Mouse (Mus musculus) heart, adult 11 months (tissue): ENCODE measurements at regions not wholly inside any gene's neighbourhood (a gene's known extent, or its start where the extent isn't known, plus 50 kb on each side); places are given as distances from the start of the nearest gene placed in this dataset.

Experiments
- DNase-seq: peaks from one replicate; pipeline ENCODE4 v3.0.0; 2022

GRCm38 (mm10) chr5:131377136-131377535 lies 68.8 kb upstream of the Galnt17 start:
- DNase-seq, result peak; percentile 90

- peak; percentile 93 for DNase-seq
Observed at GRCm38 (mm10) chr5:131371341-131372134, 63.2 kb upstream of the Galnt17 start.

- peak; percentile 77 for DNase-seq
Observed at GRCm38 (mm10) chr5:131367461-131367860, 59.2 kb upstream of the Galnt17 start.

GRCm38 (mm10) chr5:131359831-131360230 lies 51.5 kb upstream of the Galnt17 start:
- peak; percentile 21 for DNase-seq
